Mouse (Mus musculus): ENCODE data around the gene Osbpl6. TPM values are rescaled to one million over a fixed set of nuclear protein-coding genes. Genes with fewer than 3 reads are reported as not detected.

The Osbpl6 gene
- total and polyA plus RNA-seq, 3 experiments, result 0.04 TPM; not detected in 2

DNA sequence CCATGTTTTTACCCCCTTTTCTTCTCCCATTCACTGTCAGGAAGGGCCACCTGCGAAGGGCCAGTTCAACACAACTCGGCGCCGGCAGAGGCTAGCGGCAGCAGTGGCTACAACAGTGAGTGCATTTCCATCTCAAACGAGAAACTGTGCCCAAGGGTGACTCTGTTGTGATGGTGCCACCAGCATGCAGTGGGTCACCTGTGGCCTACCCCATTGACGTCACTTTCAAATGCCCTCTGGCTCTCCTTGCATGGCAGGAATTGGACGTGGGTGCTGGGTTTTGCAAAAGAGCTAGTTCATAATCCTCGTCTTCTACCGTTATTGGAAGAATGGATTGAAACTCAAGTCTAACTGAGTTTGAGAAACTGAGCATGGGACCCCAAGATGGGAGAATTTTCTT is 153.8 kb downstream of the Osbpl6 start:
- Histone ChIP-seq H3K27me3 (ENCODE audit: control insufficient read depth in 1 of 2, insufficient read depth in 2 of 2, low read length in 2 of 2) (no peaks in the 10 kb centered on the region; a peak in 1 of 4 replicates), H3K4me3 (ENCODE audit: control insufficient read depth in 1 of 2, insufficient read depth in 1 of 2, low read depth in 2 of 2, low read length in 2 of 2) (no peak overlapping the region), H3K27ac (ENCODE audit: control insufficient read depth, low read depth, low read length) (no peak overlapping the region), H3K36me3 (ENCODE audit: control insufficient read depth in 1 of 2, insufficient read depth in 2 of 2, low read length in 2 of 2) (no peaks in the 10 kb centered on the region), H3K9me3 (replicated peaks; ENCODE audit: insufficient read depth, low read length) (no peaks in the 10 kb centered on the region), H3K4me1 (ENCODE audit: control insufficient read depth in 1 of 2, insufficient read depth in 2 of 2, low read length in 2 of 2) (no peaks in the 10 kb centered on the region), H3K79me2 (ENCODE audit: control insufficient read depth, insufficient read depth, low read length, poor library complexity) (no peaks in the 10 kb centered on the region), H3K9ac (ENCODE audit: control insufficient read depth, low read depth, low read length, poor library complexity, severe bottlenecking) (no peak overlapping the region)
- DNase-seq (ENCODE audit: low read depth, low spot score), result no peak
- TF ChIP-seq HCFC1 (IDR thresholded peaks at IDR 0.05; ENCODE audit: low read depth, low read length) (no peak), CHD1 (IDR thresholded peaks at IDR 0.05; ENCODE audit: low read depth, low read length) (no peak), E2F4 (IDR thresholded peaks at IDR 0.05; ENCODE audit: borderline replicate concordance, low read depth, low read length) (no peak), MYB (IDR thresholded peaks at IDR 0.05; ENCODE audit: low read depth, low read length) (no peak), SIN3A (IDR thresholded peaks at IDR 0.05; ENCODE audit: low read length) (no peak), TAL1 (IDR thresholded peaks at IDR 0.05; ENCODE audit: low read length) (no peak), SMC3 (IDR thresholded peaks at IDR 0.05; ENCODE audit: low read depth, low read length) (no peak), JUND (IDR thresholded peaks at IDR 0.05; ENCODE audit: low read depth, low read length) (no peak), ELF1 (IDR thresholded peaks at IDR 0.05; ENCODE audit: low read depth, low read length) (no peak), CHD2 (IDR thresholded peaks at IDR 0.05; ENCODE audit: low read length) (no peak), RAD21 (IDR thresholded peaks at IDR 0.05; ENCODE audit: low read depth, low read length) (no peak), ZMIZ1 (IDR thresholded peaks at IDR 0.05; ENCODE audit: low read depth, low read length) (no peak), TCF12 (IDR thresholded peaks at IDR 0.05; ENCODE audit: low read depth, low read length) (no peak), GABPA (IDR thresholded peaks at IDR 0.05; ENCODE audit: low read depth, low read length) (no peak)

DNA sequence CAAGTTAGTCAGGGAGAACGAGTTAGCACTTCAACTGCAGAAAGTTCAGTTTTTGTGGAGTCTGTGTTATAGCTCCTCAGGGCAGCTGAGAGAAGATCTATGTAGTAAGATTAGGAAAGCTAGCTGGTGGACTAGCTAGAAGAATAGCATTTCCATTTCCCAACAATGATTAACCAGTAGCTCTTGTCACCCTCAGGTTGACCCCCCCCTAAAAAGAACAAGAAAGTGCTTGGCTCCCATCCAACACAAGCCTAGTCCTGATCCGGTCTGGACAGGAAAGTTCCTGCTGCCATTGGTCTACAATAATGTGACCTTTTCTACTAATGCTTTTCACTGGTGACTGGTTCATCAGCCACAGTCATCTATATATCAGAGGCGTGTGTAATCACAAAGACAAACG is 157.6 kb downstream of the Osbpl6 start:
- DNase-seq (ENCODE audit: low read depth, low spot score), result no peak
- no peaks in the 10 kb centered on the region for H3K79me2 ChIP-seq (ENCODE audit: control insufficient read depth, insufficient read depth, low read length, poor library complexity)
- no peaks in the 10 kb centered on the region for H3K9me3 ChIP-seq (replicated peaks; ENCODE audit: insufficient read depth, low read length)
- H3K4me3 ChIP-seq (ENCODE audit: control insufficient read depth in 1 of 2, insufficient read depth in 1 of 2, low read depth in 2 of 2, low read length in 2 of 2), result no peak overlapping the region
- H3K4me1 ChIP-seq (ENCODE audit: control insufficient read depth in 1 of 2, insufficient read depth in 2 of 2, low read length in 2 of 2), result no peaks in the 10 kb centered on the region
- no peaks in the 10 kb centered on the region; a peak in 1 of 4 replicates for H3K27me3 ChIP-seq (ENCODE audit: control insufficient read depth in 1 of 2, insufficient read depth in 2 of 2, low read length in 2 of 2)
- no peak overlapping the region for H3K27ac ChIP-seq (ENCODE audit: control insufficient read depth, low read depth, low read length)
- TF ChIP-seq ZMIZ1 (IDR thresholded peaks at IDR 0.05; ENCODE audit: low read depth, low read length) (no peak), TCF12 (IDR thresholded peaks at IDR 0.05; ENCODE audit: low read depth, low read length) (no peak), ETS1 (IDR thresholded peaks at IDR 0.05; ENCODE audit: low read depth, low read length) (no peak), RAD21 (IDR thresholded peaks at IDR 0.05; ENCODE audit: low read depth, low read length) (no peak), RCOR1 (IDR thresholded peaks at IDR 0.05; ENCODE audit: low read depth, low read length) (no peak), BHLHE40 (IDR thresholded peaks at IDR 0.05; ENCODE audit: borderline replicate concordance, low read depth, low read length) (no peak), POLR2AphosphoS2 (IDR thresholded peaks at IDR 0.05; ENCODE audit: low read length) (no peak), ZC3H11A (IDR thresholded peaks at IDR 0.05; ENCODE audit: low read depth, low read length) (no peak), MXI1 (IDR thresholded peaks at IDR 0.05; ENCODE audit: low read depth, low read length) (no peak), MAZ (IDR thresholded peaks at IDR 0.05; ENCODE audit: low read depth, low read length) (no peak)
- H3K9ac ChIP-seq (ENCODE audit: control insufficient read depth, low read depth, low read length, poor library complexity, severe bottlenecking), result no peak overlapping the region
- no peaks in the 10 kb centered on the region for H3K36me3 ChIP-seq (ENCODE audit: control insufficient read depth in 1 of 2, insufficient read depth in 2 of 2, low read length in 2 of 2)

All from MEL (cell line).